Mouse (Mus musculus): Measurements from ENCODE around the gene Chchd1. TPM values are rescaled to one million over a fixed set of nuclear protein-coding genes. Genes with fewer than 3 reads are reported as not detected.

Gene Chchd1
- total RNA-seq, 1 experiment: 136 TPM

DNA sequence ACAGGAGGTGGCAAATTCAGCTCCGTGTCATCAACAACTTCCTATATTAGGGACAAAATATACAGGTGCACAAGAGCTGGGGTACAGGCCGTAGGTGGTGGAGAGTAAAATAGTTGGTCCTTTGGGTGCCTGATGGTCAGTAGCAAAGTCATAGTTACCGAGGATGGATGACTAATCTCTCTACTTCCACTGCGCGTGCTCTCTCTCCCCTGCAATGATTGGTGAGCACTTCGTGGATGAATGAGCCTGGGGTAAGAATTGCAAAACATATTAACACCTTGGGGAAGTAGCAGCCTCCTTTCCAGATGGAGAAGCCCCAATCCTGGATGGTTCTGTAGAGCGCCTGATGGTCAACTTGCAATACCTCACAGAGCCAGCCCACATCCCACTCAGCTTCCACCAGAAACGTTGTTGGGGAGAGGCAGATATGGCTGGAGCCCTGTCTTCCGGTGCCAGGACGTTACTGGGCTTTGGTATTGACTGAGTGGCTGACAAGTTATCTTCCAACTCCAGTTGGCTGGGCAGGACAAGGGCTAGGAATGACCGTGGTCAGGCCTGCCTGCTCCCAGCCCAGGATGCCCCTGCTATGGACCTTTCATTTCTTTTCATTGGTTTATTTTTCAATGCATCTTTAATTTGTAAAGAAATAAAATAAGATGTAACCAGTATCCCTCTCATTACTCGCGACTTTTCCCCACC, 8.5 kb upstream of the Chchd1 start:
- in situ Hi-C loops (cut with MboI; ENCODE audit: low sequenced_read_pairs in 2 of 2, unreplicated experiment in 2 of 2): no loop called here
- no peaks in the 10 kb centered on the region for H3K9me3 ChIP-seq (ENCODE audit: control insufficient read depth, insufficient read depth, low read depth, low read length)
- H3K4me1 ChIP-seq (ENCODE audit: control insufficient read depth in 2 of 2, insufficient read depth in 2 of 2, low read length in 2 of 2, poor library complexity in 1 of 2): peaks cover 8% of the 10 kb centered on the region in 2 experiments
- H3K9ac ChIP-seq (ENCODE audit: insufficient read depth, low read depth, low read length, poor library complexity, severe bottlenecking): peak overlapping the region; percentile 83
- TF ChIP-seq ZC3H11A (IDR thresholded peaks at IDR 0.05; ENCODE audit: borderline replicate concordance, low read depth, low read length) (no peak), CHD2 (IDR thresholded peaks at IDR 0.05; ENCODE audit: low read depth, low read length) (no peak), MAFK (IDR thresholded peaks at IDR 0.05; ENCODE audit: insufficient read depth, low read depth, low read length) (no peak), HCFC1 (IDR thresholded peaks at IDR 0.05; ENCODE audit: borderline replicate concordance, insufficient read depth, low read length) (no peak), ZNF384 (IDR thresholded peaks at IDR 0.05; ENCODE audit: low read depth, low read length) (no peak)
- H3K4me3 ChIP-seq (ENCODE audit: insufficient read depth in 1 of 2, low read depth in 1 of 2, low read length in 2 of 2, poor library complexity in 1 of 2, severe bottlenecking in 1 of 2): peak overlapping the region; percentile 76 to 90
- no peak for DNase-seq (ENCODE audit: low read depth, low spot score)
- peaks cover 25% of the 10 kb centered on the region for H3K36me3 ChIP-seq (ENCODE audit: control insufficient read depth, insufficient read depth, low read length, poor library complexity, severe bottlenecking)
- no peak overlapping the region for H3K27ac ChIP-seq (ENCODE audit: insufficient read depth, low read depth, low read length, poor library complexity, severe bottlenecking)

DNA sequence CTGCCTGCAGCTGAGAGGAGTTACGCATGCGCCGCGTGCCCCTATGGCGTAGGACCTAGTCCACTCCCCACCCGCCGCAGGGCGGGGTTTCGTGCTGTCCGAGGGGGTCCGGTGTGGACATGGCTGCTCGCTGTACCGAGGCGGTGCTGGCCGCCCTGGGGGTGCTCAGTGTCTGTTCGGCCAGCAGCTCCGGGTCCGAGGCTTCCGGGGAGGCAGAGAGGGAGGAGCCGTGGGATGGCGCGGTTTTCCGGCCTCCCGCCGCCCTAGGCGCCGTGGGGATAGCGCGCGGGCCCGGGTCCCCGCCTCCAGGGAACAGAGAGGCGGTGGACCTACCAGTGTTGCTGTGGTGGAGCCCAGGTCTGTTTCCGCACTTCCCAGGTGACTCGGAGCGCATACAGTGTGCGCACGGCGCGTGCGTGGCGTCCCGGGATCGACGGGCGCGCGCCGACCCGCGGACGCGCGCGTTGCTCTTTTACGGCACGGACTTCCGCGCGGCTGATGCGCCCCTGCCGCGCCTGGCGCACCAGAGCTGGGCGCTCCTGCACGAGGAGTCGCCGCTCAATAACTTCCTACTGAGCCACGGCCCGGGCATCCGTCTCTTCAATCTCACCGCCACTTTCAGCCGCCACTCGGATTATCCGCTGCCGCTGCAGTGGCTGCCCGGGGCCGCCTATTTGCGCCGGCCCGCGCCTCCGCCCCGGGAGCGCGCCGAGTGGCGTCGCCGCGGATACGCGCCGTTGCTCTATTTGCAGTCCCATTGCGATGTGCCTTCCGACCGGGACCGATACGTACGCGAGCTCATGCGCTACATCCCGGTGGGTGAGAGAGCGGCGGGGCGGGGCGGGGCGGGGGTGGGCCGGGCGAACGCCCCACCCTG, 7.7 kb upstream of the Chchd1 start, which contains the start of gene Fut11:
Gene Fut11 (plus strand): TSS at position 85 of the 877 bp plus-strand sequence.
- peaks cover 25% of the 10 kb centered on the region for H3K36me3 ChIP-seq (ENCODE audit: control insufficient read depth, insufficient read depth, low read length, poor library complexity, severe bottlenecking)
- in situ Hi-C loops (cut with MboI; ENCODE audit: low sequenced_read_pairs in 2 of 2, unreplicated experiment in 2 of 2): no loop called here
- peaks cover 8% of the 10 kb centered on the region in 2 experiments for H3K4me1 ChIP-seq (ENCODE audit: control insufficient read depth in 2 of 2, insufficient read depth in 2 of 2, low read length in 2 of 2, poor library complexity in 1 of 2)

DNA sequence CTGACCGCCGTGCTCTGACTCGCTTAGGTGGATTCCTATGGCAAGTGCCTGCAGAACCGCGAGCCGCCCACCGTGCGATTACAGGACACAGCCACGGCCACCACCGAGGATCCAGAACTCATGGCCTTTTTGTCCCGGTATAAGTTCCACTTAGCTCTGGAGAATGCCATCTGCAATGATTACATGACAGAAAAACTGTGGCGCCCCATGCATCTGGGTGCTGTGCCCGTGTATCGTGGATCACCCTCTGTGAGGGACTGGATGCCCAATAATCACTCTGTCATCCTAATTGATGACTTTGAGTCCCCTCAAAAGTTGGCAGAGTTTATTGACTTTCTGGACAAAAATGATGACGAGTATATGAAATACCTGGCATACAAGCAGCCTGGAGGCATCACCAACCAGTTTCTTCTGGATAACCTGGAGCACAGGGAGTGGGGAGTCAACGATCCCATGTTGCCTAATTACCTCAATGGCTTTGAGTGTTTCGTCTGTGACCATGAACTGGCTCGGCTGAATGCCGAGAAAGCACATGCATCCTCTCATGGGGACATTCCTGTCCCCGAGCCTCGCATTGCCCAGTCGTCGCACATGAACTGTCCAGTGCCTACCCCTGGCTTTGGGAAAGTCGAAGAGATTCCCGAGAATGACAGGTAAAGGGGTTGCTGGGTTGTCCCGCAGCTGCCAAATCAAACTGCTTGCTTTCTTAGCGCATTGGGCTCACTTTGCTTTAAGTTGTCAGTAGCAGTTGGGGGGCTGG, 6.9 kb upstream of the Chchd1 start:
- no peak for TF ChIP-seq CHD2 (IDR thresholded peaks at IDR 0.05; ENCODE audit: low read depth, low read length)
- TF ChIP-seq ZC3H11A (IDR thresholded peaks at IDR 0.05; ENCODE audit: borderline replicate concordance, low read depth, low read length): no peak
- TF ChIP-seq MAFK (IDR thresholded peaks at IDR 0.05; ENCODE audit: insufficient read depth, low read depth, low read length): no peak
- no peak for TF ChIP-seq HCFC1 (IDR thresholded peaks at IDR 0.05; ENCODE audit: borderline replicate concordance, insufficient read depth, low read length)
- no peak for TF ChIP-seq ZNF384 (IDR thresholded peaks at IDR 0.05; ENCODE audit: low read depth, low read length)
- Histone ChIP-seq H3K36me3 (ENCODE audit: control insufficient read depth, insufficient read depth, low read length, poor library complexity, severe bottlenecking) (peaks cover 23% of the 10 kb centered on the region), H3K9me3 (ENCODE audit: control insufficient read depth, insufficient read depth, low read depth, low read length) (no peaks in the 10 kb centered on the region), H3K27ac (ENCODE audit: insufficient read depth, low read depth, low read length, poor library complexity, severe bottlenecking) (no peak overlapping the region), H3K9ac (ENCODE audit: insufficient read depth, low read depth, low read length, poor library complexity, severe bottlenecking) (peak overlapping the region; percentile 83), H3K4me3 (ENCODE audit: insufficient read depth in 1 of 2, low read depth in 1 of 2, low read length in 2 of 2, poor library complexity in 1 of 2, severe bottlenecking in 1 of 2) (peak overlapping the region; percentile 76 to 90), H3K4me1 (ENCODE audit: control insufficient read depth in 2 of 2, insufficient read depth in 2 of 2, low read length in 2 of 2, poor library complexity in 1 of 2) (peaks cover 8 to 10% of the 10 kb centered on the region in 2 experiments)
- in situ Hi-C loops (cut with MboI; ENCODE audit: low sequenced_read_pairs in 2 of 2, unreplicated experiment in 2 of 2): no loop called here
- no peak for DNase-seq (ENCODE audit: low read depth, low spot score)

More for the DNA sequence above, 7.7 kb upstream of the Chchd1 start, which contains the start of gene Fut11:
- Histone ChIP-seq H3K9ac (ENCODE audit: insufficient read depth, low read depth, low read length, poor library complexity, severe bottlenecking) (peak within 1 kb of the TSS; percentile 83), H3K9me3 (ENCODE audit: control insufficient read depth, insufficient read depth, low read depth, low read length) (no peaks in the 10 kb centered on the region), H3K4me3 (ENCODE audit: insufficient read depth in 1 of 2, low read depth in 1 of 2, low read length in 2 of 2, poor library complexity in 1 of 2, severe bottlenecking in 1 of 2) (peak within 1 kb of the TSS; percentile 76 to 90), H3K27ac (ENCODE audit: insufficient read depth, low read depth, low read length, poor library complexity, severe bottlenecking) (peak within 1 kb of the TSS; percentile 82)
- TF ChIP-seq CHD2 (IDR thresholded peaks at IDR 0.05; ENCODE audit: low read depth, low read length) (no peak), ZNF384 (IDR thresholded peaks at IDR 0.05; ENCODE audit: low read depth, low read length) (no peak), HCFC1 (IDR thresholded peaks at IDR 0.05; ENCODE audit: borderline replicate concordance, insufficient read depth, low read length) (0 out of 2 replicates have a peak, but pooled peaks have one; percentile 65)
- DNase-seq (ENCODE audit: low read depth, low spot score): peak; percentile 54

DNA sequence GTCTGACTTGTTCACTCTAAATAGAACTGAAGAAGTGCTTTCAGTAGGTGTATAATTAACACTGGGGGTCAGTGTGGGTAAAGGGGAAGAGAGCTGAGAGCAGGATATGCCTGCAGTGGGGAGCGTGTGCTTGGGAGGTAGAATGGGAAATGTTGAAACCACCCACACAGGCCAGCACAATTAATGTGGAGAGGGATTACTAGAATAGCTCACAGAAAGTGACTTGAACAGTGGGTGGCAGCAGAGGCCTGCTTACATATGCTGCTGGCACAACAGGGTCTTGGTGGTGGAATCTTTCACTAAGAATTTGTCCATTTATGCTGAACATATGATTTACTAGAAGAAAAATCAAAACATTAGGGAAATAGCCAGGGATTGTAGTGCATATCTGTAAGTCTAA, 5.8 kb upstream of the Chchd1 start:
- DNase-seq (ENCODE audit: low read depth, low spot score): no peak
- Histone ChIP-seq H3K4me1 (ENCODE audit: control insufficient read depth in 2 of 2, insufficient read depth in 2 of 2, low read length in 2 of 2, poor library complexity in 1 of 2) (peaks cover 8 to 10% of the 10 kb centered on the region in 2 experiments), H3K36me3 (ENCODE audit: control insufficient read depth, insufficient read depth, low read length, poor library complexity, severe bottlenecking) (peaks cover 14% of the 10 kb centered on the region), H3K27ac (ENCODE audit: insufficient read depth, low read depth, low read length, poor library complexity, severe bottlenecking) (no peak overlapping the region), H3K4me3 (ENCODE audit: insufficient read depth in 1 of 2, low read depth in 1 of 2, low read length in 2 of 2, poor library complexity in 1 of 2, severe bottlenecking in 1 of 2) (no peak overlapping the region), H3K9me3 (ENCODE audit: control insufficient read depth, insufficient read depth, low read depth, low read length) (no peaks in the 10 kb centered on the region), H3K9ac (ENCODE audit: insufficient read depth, low read depth, low read length, poor library complexity, severe bottlenecking) (no peak overlapping the region)
- in situ Hi-C loops (cut with MboI; ENCODE audit: low sequenced_read_pairs in 2 of 2, unreplicated experiment in 2 of 2): no loop called here
- TF ChIP-seq ZC3H11A (IDR thresholded peaks at IDR 0.05; ENCODE audit: borderline replicate concordance, low read depth, low read length) (no peak), HCFC1 (IDR thresholded peaks at IDR 0.05; ENCODE audit: borderline replicate concordance, insufficient read depth, low read length) (no peak), CHD2 (IDR thresholded peaks at IDR 0.05; ENCODE audit: low read depth, low read length) (no peak), ZNF384 (IDR thresholded peaks at IDR 0.05; ENCODE audit: low read depth, low read length) (no peak)

All from ES-E14 (cell line).